Mouse (Mus musculus) forebrain, embryonic 16.5 days (tissue): Measurements from ENCODE around the gene Olfr504. TPM values are rescaled to one million over a fixed set of nuclear protein-coding genes. Genes with fewer than 3 reads are reported as not detected.

ENCODE experiments used
- polyA plus RNA-seq: library from polyadenylated mRNA; unstranded; fragments of >200 nt; fragmentation: Nextera tagmentation; extraction: Ambion mirVana; gene quantifications from 2 replicates; pipeline ENCODE4 v1.2.1, GENCODE M21; 2015

Gene Olfr504
- polyA plus RNA-seq, 1 experiment from 2014 or later = not detected

Other genes starting within 250 kb of the Olfr504 start
- gene Olfr492, start 242.1 kb downstream of the Olfr504 start, polyA plus RNA-seq = not detected in 2 replicates
- gene Olfr493, start 218.8 kb downstream of the Olfr504 start, polyA plus RNA-seq = not detected in 2 replicates
- not detected in 2 replicates for gene Olfr494, start 200.5 kb downstream of the Olfr504 start, polyA plus RNA-seq
- gene Olfr495, start 172.6 kb downstream of the Olfr504 start, polyA plus RNA-seq = not detected in 2 replicates
- gene Olfr497, start 145.4 kb downstream of the Olfr504 start, polyA plus RNA-seq = not detected in 2 replicates
- not detected in 2 replicates for gene Olfr498, start 100.5 kb downstream of the Olfr504 start, polyA plus RNA-seq
- not detected in 2 replicates for gene Olfr502, start 40.7 kb downstream of the Olfr504 start, polyA plus RNA-seq
- not detected in 2 replicates for gene Olfr503, start 21.3 kb downstream of the Olfr504 start, polyA plus RNA-seq
- not detected in 2 replicates for gene Olfr506, start 45.0 kb upstream of the Olfr504 start, polyA plus RNA-seq
- not detected in 2 replicates for gene Olfr507, start 56.0 kb upstream of the Olfr504 start, polyA plus RNA-seq
- gene Olfr508, start 64.2 kb upstream of the Olfr504 start, polyA plus RNA-seq = not detected in 2 replicates
- gene Olfr509, start 86.1 kb upstream of the Olfr504 start, polyA plus RNA-seq = 0.06 TPM in 1 of 2 replicates, not detected in the other
- not detected in 2 replicates for gene Olfr510, start 100.6 kb upstream of the Olfr504 start, polyA plus RNA-seq
- gene Olfr512, start 147.5 kb upstream of the Olfr504 start, polyA plus RNA-seq = not detected in 2 replicates
- gene Olfr513, start 185.2 kb upstream of the Olfr504 start, polyA plus RNA-seq = not detected in 2 replicates